8 mouse cellular contexts compared by ENCODE assay signal in genomic region chr4:49519476-49519875, GRCm38 (mm10). TPM values are rescaled to one million over a fixed set of nuclear protein-coding genes. Genes with fewer than 3 reads are reported as not detected.
DNase-seq lines count a peak whose midpoint lies in the region; ATAC-seq and TF ChIP-seq lines count a peak whose summit lies in the region.

No protein-coding gene starts in this region.

- peak; percentile 14 for DNase-seq in kidney, postnatal 0 days (ENCODE audit: low spot score)
- DNase-seq in kidney, postnatal 4 days: no peak
- DNase-seq in brain, embryonic 14.5 days (ENCODE audit: low read depth): peak; percentile 27
- DNase-seq in retina, embryonic 14.5 days (ENCODE audit: low spot score): peak; percentile 15
- DNase-seq in urinary bladder, adult 2 months (ENCODE audit: low spot score): no peak
- no peak for DNase-seq in urinary bladder, adult 18-20 months (ENCODE audit: low spot score in 2 of 2)
- no peak for DNase-seq in left cerebral cortex, adult 8-10 months (ENCODE audit: low spot score in 2 of 2)

- TF ChIP-seq CTCF in kidney, postnatal 0 days (IDR thresholded peaks at IDR 0.05; ENCODE audit: low read depth): peak; percentile 39; the same call in 1 of the 2 replicates
- no peak; the same call in 1 of the 2 replicates for TF ChIP-seq CTCF in brain, embryonic 14.5 days (IDR thresholded peaks at IDR 0.05; ENCODE audit: borderline replicate concordance, extremely low read depth, insufficient read depth, insufficient read length)

- peak overlapping the region; percentile 45; the same call in 1 of the 2 replicates for H3K4me2 ChIP-seq in kidney, postnatal 0 days (ENCODE audit: low read length)
- H3K4me2 ChIP-seq in limb, embryonic 12.5 days: peak overlapping the region; percentile 62

- WGBS in kidney, postnatal 0 days: 78% methylated on average over 5 of the region's 5 CpGs
- 78% methylated on average over 5 of the region's 5 CpGs for WGBS in limb, embryonic 12.5 days

- H3K9ac ChIP-seq in kidney, postnatal 0 days (ENCODE audit: low read depth, low read length): no peak overlapping the region
- no peak overlapping the region for H3K9ac ChIP-seq in limb, embryonic 12.5 days (replicated peaks)

- TF ChIP-seq POLR2A in brain, embryonic 14.5 days (IDR thresholded peaks at IDR 0.05; ENCODE audit: borderline replicate concordance, extremely low read depth, insufficient read depth, insufficient read length, poor library complexity, severe bottlenecking): no peak

- ATAC-seq in kidney, postnatal 0 days (replicated peaks; ENCODE audit: low FRiP score, low read depth): no peak
- ATAC-seq in limb, embryonic 12.5 days (ENCODE audit: insufficient number of reproducible peaks, insufficient read depth, low FRiP score, low TSS enrichment, low read depth): no peak

- H3K4me1 ChIP-seq in kidney, postnatal 0 days (replicated peaks; ENCODE audit: insufficient read depth, low read length): peaks cover 3% of the 10 kb centered on the region; the same call in 1 of the 2 replicates
- peaks cover 16% of the 10 kb centered on the region for H3K4me1 ChIP-seq in limb, embryonic 12.5 days (replicated peaks)

- H3K27me3 ChIP-seq in kidney, postnatal 0 days (ENCODE audit: insufficient read depth, low read length): no peaks in the 10 kb centered on the region
- H3K27me3 ChIP-seq in limb, embryonic 12.5 days: no peaks in the 10 kb centered on the region

- H3K9me3 ChIP-seq in kidney, postnatal 0 days (replicated peaks; ENCODE audit: low read length): no peaks in the 10 kb centered on the region
- H3K9me3 ChIP-seq in limb, embryonic 12.5 days: 0 out of 2 replicates have a peak, but pooled peaks cover 4% of the 10 kb centered on the region

- no peak overlapping the region for H3K4me3 ChIP-seq in kidney, postnatal 0 days (replicated peaks; ENCODE audit: low read depth, low read length)
- H3K4me3 ChIP-seq in limb, embryonic 12.5 days (replicated peaks): no peak overlapping the region

- H3K36me3 ChIP-seq in kidney, postnatal 0 days (ENCODE audit: insufficient read depth, low read length): 0 out of 2 replicates have a peak, but pooled peaks cover 3% of the 10 kb centered on the region
- peaks cover 31% of the 10 kb centered on the region for H3K36me3 ChIP-seq in limb, embryonic 12.5 days

- no peak overlapping the region for H3K27ac ChIP-seq in kidney, postnatal 0 days
- no peak overlapping the region for H3K27ac ChIP-seq in limb, embryonic 12.5 days

RNA-seq across cellular contexts. Expression of gene Mrpl50, which starts 1.4 kb away (rescaled TPM):
- polyA plus RNA-seq in kidney, postnatal 0 days (2015; fragmentation: Nextera tagmentation; extraction: Ambion mirVana): 93.8 and 96.4 TPM in 2 replicates
- polyA plus RNA-seq in brain, embryonic 14.5 days (2012; rRNA removed): 17.6 and 24.3 TPM in 2 replicates
- 89.3 and 92.4 TPM in 2 replicates for polyA plus RNA-seq in limb, embryonic 12.5 days (2016; fragmentation: Nextera tagmentation; extraction: Ambion mirVana)
- 12.1 and 14.4 TPM in 2 replicates for polyA plus RNA-seq in urinary bladder, adult 2 months (2012; rRNA removed)
- 10 to 100 TPM; 27.8 to 33.3 (median 29.2) TPM for total RNA-seq in left cerebral cortex, adult 8-10 months (2022)

RNA-seq across cellular contexts. Expression of gene Zfp189, which starts 1.5 kb away (rescaled TPM):
- polyA plus RNA-seq in kidney, postnatal 0 days (2015; fragmentation: Nextera tagmentation; extraction: Ambion mirVana): 9.0 and 9.1 TPM in 2 replicates
- 5.8 and 7.2 TPM in 2 replicates for polyA plus RNA-seq in brain, embryonic 14.5 days (2012; rRNA removed)
- polyA plus RNA-seq in limb, embryonic 12.5 days (2016; fragmentation: Nextera tagmentation; extraction: Ambion mirVana): 13.6 and 14.3 TPM in 2 replicates
- polyA plus RNA-seq in urinary bladder, adult 2 months (2012; rRNA removed): 2.2 and 2.7 TPM in 2 replicates
- total RNA-seq in left cerebral cortex, adult 8-10 months (2022): 10 to 100 TPM; 11.0 to 13.2 (median 11.6) TPM

RNA-seq across cellular contexts. Expression of gene Baat, which starts 13.1 kb away (rescaled TPM):
- 0.10 and 0.20 TPM in 2 replicates for polyA plus RNA-seq in kidney, postnatal 0 days (2015; fragmentation: Nextera tagmentation; extraction: Ambion mirVana)
- polyA plus RNA-seq in brain, embryonic 14.5 days (2012; rRNA removed): 0.08 and 0.12 TPM in 2 replicates
- not detected in 2 replicates for polyA plus RNA-seq in limb, embryonic 12.5 days (2016; fragmentation: Nextera tagmentation; extraction: Ambion mirVana)
- not detected in 2 replicates for polyA plus RNA-seq in urinary bladder, adult 2 months (2012; rRNA removed)
- under 1 TPM in 3 of 4 experiments, not detected in 1; 0.19 to 0.27 (median 0.24) TPM for total RNA-seq in left cerebral cortex, adult 8-10 months (2022)

RNA-seq across cellular contexts. Expression of gene Aldob, which starts 29.9 kb away (rescaled TPM):
- polyA plus RNA-seq in kidney, postnatal 0 days (2015; fragmentation: Nextera tagmentation; extraction: Ambion mirVana): 929 and 971 TPM in 2 replicates
- 0.81 and 1.1 TPM in 2 replicates for polyA plus RNA-seq in brain, embryonic 14.5 days (2012; rRNA removed)
- polyA plus RNA-seq in limb, embryonic 12.5 days (2016; fragmentation: Nextera tagmentation; extraction: Ambion mirVana): 0.10 TPM in 1 of 2 replicates, not detected in the other
- 0.19 and 0.33 TPM in 2 replicates for polyA plus RNA-seq in urinary bladder, adult 2 months (2012; rRNA removed)
- total RNA-seq in left cerebral cortex, adult 8-10 months (2022): 1 to 10 TPM; 1.9 to 3.6 (median 2.5) TPM

RNA-seq across cellular contexts. Expression of gene Acnat1, which starts 45.8 kb away (rescaled TPM):
- polyA plus RNA-seq in kidney, postnatal 0 days (2015; fragmentation: Nextera tagmentation; extraction: Ambion mirVana): 1.0 TPM in 2 replicates
- 0.23 TPM in 1 of 2 replicates, not detected in the other for polyA plus RNA-seq in brain, embryonic 14.5 days (2012; rRNA removed)
- not detected in 2 replicates for polyA plus RNA-seq in limb, embryonic 12.5 days (2016; fragmentation: Nextera tagmentation; extraction: Ambion mirVana)
- polyA plus RNA-seq in urinary bladder, adult 2 months (2012; rRNA removed): not detected in 2 replicates
- total RNA-seq in left cerebral cortex, adult 8-10 months (2022): not detected

Comparison
In these comparisons a context has a peak if more than half of its experiments do, and no peak if none do; other contexts are left out.
1. DNase-seq: peak in kidney, postnatal 0 days (single experiment), brain, embryonic 14.5 days (single experiment) and retina, embryonic 14.5 days (single experiment); none in kidney, postnatal 4 days (0 of 2), urinary bladder, adult 2 months (single experiment), urinary bladder, adult 18-20 months (0 of 2) and left cerebral cortex, adult 8-10 months (0 of 2).